Mouse (Mus musculus) liver, embryonic 12.5 days (tissue): ENCODE measurements around the gene Gpatch2. TPM values are rescaled to one million over a fixed set of nuclear protein-coding genes. Genes with fewer than 3 reads are reported as not detected.

Source experiments
- ATAC-seq: fragments of 200-750 bp; cut with Nextera tagmentation; 2 replicates; pipeline ENCODE4 v1.8.0; 2017; ENCODE audit warnings: moderate number of reproducible peaks, mild to moderate bottlenecking, moderate library complexity
- H3K27ac ChIP-seq: fragments of 300-500 bp; sonication (generic); 2 replicates; pipeline ENCODE4 v1.5.1; 2016; ENCODE audit warnings: mild to moderate bottlenecking
- H3K27me3 ChIP-seq: fragments of 300-500 bp; sonication (generic); replicated peaks from 2 replicates; pipeline ENCODE4 v1.6.1; 2016; ENCODE audit warnings: mild to moderate bottlenecking, moderate library complexity
- H3K36me3 ChIP-seq: fragments of 300-500 bp; sonication (generic); 2 replicates; pipeline ENCODE4 v1.6.1; 2016; ENCODE audit warnings: mild to moderate bottlenecking, moderate library complexity
- H3K4me1 ChIP-seq: fragments of 300-500 bp; sonication (generic); 2 replicates; pipeline ENCODE4 v1.6.1; 2016
- H3K4me2 ChIP-seq: fragments of 300-500 bp; sonication (generic); 2 replicates; pipeline ENCODE4 v1.6.1; 2016; ENCODE audit warnings: mild to moderate bottlenecking, moderate library complexity
- H3K4me3 ChIP-seq: fragments of 300-500 bp; sonication (generic); 2 replicates; pipeline ENCODE4 v1.5.1; 2016; ENCODE audit warnings: mild to moderate bottlenecking, moderate library complexity
- H3K9ac ChIP-seq: fragments of 300-500 bp; sonication (generic); 2 replicates; pipeline ENCODE4 v1.6.1; 2016; ENCODE audit warnings: mild to moderate bottlenecking, moderate library complexity
- H3K9me3 ChIP-seq: fragments of 300-500 bp; sonication (generic); replicated peaks from 2 replicates; pipeline ENCODE4 v1.6.1; 2016; ENCODE audit warnings: mild to moderate bottlenecking, moderate library complexity
- WGBS: fragments of 180-500 bp; shearing (Covaris S2); methylation state at CpG from one replicate; pipeline ENCODE4 v1.1.7; 2016; ENCODE audit not compliant: insufficient replicate concordance; 5-methylcytosine and 5-hydroxymethylcytosine counted together
- polyA plus RNA-seq: library from polyadenylated mRNA; unstranded; fragments of >200 nt; fragmentation: Nextera tagmentation; extraction: Ambion mirVana; gene quantifications from 2 replicates; pipeline ENCODE4 v1.2.1, GENCODE M21; 2016

Gpatch2 gene
- polyA plus RNA-seq, 1 experiment from 2014 or later: 8.4 TPM

DNA sequence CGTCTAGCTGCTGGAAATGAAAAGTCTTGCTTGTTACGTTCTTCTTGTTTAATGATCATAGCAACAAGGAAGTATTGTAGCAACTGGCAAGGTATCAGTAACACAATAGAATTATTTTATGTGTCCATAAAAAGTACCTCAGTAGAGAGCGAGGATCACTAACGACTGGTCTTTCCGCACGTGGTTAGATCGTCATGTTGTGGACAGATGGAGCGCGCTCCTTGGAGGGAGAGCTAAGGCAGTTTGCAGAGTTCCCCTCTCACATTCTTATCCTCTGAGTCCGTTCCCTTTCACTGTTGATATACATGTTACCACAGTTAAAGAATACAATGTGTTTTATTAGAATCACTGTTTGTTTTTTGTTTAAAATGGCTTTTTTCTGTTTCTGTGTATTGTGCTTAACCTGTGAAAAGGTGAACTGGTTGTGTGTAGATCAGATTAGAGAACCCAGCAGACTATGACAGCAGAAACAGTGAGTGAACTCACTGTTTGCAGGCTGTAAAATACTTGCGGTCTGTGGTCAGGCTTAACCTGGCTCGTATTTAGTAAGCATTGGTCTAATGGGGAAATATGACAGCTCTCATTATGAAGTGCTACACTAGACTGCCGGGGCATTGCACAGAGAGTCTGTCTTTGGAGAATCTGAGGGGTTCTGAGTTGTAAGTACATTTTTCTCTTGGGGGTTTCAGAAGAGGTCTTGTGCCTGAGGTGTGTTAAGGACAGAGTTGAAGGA, 13.3 kb downstream of the Gpatch2 start:
- no peak for ATAC-seq
- Histone ChIP-seq H3K27ac (no peak overlapping the region), H3K9ac (no peak overlapping the region), H3K4me3 (no peak overlapping the region), H3K36me3 (peaks cover 46% of the 10 kb centered on the region), H3K4me2 (no peak overlapping the region), H3K27me3 (no peaks in the 10 kb centered on the region), H3K9me3 (no peaks in the 10 kb centered on the region), H3K4me1 (peaks cover 20% of the 10 kb centered on the region; the same call in 1 of the 2 replicates)
- WGBS: 82% methylated on average over 13 of the region's 13 CpGs

DNA sequence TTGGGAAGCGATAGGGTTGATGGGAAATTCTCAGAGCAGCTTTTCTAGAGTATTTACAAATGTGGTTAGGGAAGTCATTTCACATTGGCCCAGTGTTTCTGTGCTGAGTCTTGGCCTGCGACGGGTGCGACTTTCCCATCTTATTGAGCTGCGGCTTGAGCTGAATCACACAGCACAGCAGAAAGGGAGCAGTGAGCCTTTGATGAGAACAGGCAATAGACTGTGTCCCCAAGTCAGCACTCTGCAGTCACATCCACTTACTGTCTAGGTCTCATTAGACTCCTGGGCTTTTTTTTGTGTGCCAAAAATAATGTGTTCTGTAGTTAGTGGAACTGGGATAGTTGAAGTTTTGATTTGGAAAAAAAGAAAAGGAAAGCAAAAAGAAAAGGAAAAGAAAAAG, 14.9 kb downstream of the Gpatch2 start:
- H3K4me3 ChIP-seq: no peak overlapping the region
- H3K36me3 ChIP-seq: peaks cover 51% of the 10 kb centered on the region
- ATAC-seq: no peak
- no peaks in the 10 kb centered on the region for H3K27me3 ChIP-seq
- H3K27ac ChIP-seq: no peak overlapping the region
- 89% methylated on average over 5 of the region's 5 CpGs for WGBS
- no peak overlapping the region for H3K4me2 ChIP-seq
- no peak overlapping the region for H3K9ac ChIP-seq
- no peaks in the 10 kb centered on the region for H3K9me3 ChIP-seq
- H3K4me1 ChIP-seq: peaks cover 20% of the 10 kb centered on the region; the same call in 1 of the 2 replicates

- WGBS: 82% methylated on average over 14 of the region's 14 CpGs
- H3K27ac ChIP-seq: no peak overlapping the region
- no peaks in the 10 kb centered on the region for H3K27me3 ChIP-seq
- H3K9ac ChIP-seq: no peak overlapping the region
- no peak overlapping the region for H3K4me2 ChIP-seq
- H3K4me1 ChIP-seq: 0 out of 2 replicates have a peak, but pooled peaks cover 6% of the 10 kb centered on the region
- H3K36me3 ChIP-seq: peaks cover 42% of the 10 kb centered on the region
- no peaks in the 10 kb centered on the region for H3K9me3 ChIP-seq
- ATAC-seq: no peak
- H3K4me3 ChIP-seq: no peak overlapping the region
Observed at GRCm38 (mm10) chr1:187232196-187232955, 17.1 kb downstream of the Gpatch2 start.

DNA sequence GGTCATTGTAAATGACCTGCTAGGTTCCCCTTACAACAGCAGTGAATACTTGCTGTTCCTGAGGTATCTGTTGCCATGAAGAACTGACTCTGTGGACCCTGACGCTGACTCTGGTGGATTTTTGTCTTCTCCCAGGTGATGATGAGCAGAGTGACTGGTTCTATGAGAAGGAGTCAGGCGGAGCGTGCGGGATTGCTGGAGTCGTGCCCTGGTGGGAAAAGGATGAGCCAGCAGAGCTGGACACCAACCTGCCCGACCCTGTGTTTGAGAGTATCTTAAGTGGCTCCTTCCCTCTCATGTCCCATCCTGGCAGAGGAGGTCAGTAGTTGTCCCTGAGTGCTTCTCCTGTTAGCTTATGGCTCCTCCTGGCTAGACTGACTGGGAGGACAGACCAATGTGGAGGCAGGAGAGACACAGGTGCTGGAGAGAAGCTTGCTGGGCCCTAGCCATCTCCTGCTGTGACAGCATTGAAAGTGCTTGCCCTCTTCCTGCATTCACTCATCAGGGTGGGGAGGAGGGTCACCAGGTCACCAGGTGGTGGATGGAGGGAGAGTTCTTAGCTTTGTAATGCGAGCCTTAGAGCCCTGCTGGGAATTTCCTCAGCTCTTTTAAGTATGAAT, 17.8 kb downstream of the Gpatch2 start:
- WGBS: 74% methylated on average over 7 of the region's 7 CpGs
- Histone ChIP-seq H3K4me2 (no peak overlapping the region), H3K27ac (no peak overlapping the region), H3K9ac (no peak overlapping the region), H3K4me1 (no peaks in the 10 kb centered on the region), H3K4me3 (no peak overlapping the region), H3K27me3 (no peaks in the 10 kb centered on the region), H3K9me3 (no peaks in the 10 kb centered on the region), H3K36me3 (peaks cover 40% of the 10 kb centered on the region)
- no peak for ATAC-seq

DNA sequence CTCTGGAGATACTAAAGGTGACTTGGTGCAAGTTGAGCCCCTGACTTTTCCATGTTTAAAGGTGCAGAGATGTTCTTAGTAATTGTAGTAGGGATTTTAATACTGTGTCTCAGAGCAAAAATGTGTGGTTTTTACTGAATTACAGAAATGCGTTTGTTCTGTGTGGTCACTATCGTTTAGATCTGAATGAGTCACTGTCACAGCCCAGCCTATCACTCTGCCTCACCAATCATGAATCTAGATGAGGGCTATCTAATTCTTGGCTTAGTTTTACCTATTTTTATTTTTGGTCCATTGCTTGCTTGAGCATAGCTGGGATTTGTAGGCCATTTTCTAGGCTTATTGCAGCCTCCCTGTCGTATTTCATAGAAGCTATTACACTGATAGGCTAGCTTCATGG, 19.9 kb downstream of the Gpatch2 start:
- ATAC-seq: no peak
- WGBS: 76% methylated on average over 3 of the region's 3 CpGs
- H3K27me3 ChIP-seq: no peaks in the 10 kb centered on the region

DNA sequence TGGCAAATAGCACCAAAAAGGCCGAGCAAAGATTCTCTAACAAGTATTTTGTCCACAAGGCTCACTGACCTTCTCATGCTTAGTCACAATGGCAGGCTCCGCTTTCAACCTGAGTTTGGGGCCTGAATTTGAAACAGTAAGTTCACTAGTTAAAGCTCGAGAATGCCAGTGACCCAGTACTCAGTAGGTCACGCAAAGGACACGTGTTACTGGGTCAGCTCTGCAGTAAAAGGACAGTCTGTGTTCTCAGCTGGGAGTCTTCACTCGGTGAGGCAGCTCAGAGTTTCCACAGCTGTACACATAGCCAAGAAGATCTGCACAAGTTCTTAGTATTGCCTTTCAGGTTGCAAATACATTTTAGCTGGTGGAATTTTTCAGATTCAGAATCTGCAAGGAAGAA, 21.0 kb downstream of the Gpatch2 start:
- H3K4me2 ChIP-seq: no peak overlapping the region
- no peak overlapping the region for H3K27ac ChIP-seq
- WGBS: 86% methylated on average over 6 of the region's 6 CpGs
- H3K36me3 ChIP-seq: peaks cover 25% of the 10 kb centered on the region
- H3K9ac ChIP-seq: no peak overlapping the region
- H3K4me3 ChIP-seq: no peak overlapping the region
- no peaks in the 10 kb centered on the region for H3K27me3 ChIP-seq
- no peak for ATAC-seq
- H3K4me1 ChIP-seq: no peaks in the 10 kb centered on the region
- H3K9me3 ChIP-seq: no peaks in the 10 kb centered on the region

More for the DNA sequence above, 19.9 kb downstream of the Gpatch2 start:
- Histone ChIP-seq H3K4me3 (no peak overlapping the region), H3K36me3 (peaks cover 30% of the 10 kb centered on the region), H3K27ac (no peak overlapping the region), H3K9ac (no peak overlapping the region), H3K4me2 (no peak overlapping the region), H3K4me1 (no peaks in the 10 kb centered on the region), H3K9me3 (no peaks in the 10 kb centered on the region)

- H3K36me3 ChIP-seq: peaks cover 16% of the 10 kb centered on the region
- H3K4me3 ChIP-seq: no peak overlapping the region
- H3K4me1 ChIP-seq: no peaks in the 10 kb centered on the region
- no peaks in the 10 kb centered on the region for H3K27me3 ChIP-seq
- WGBS: 80% methylated on average over 4 of the region's 4 CpGs
- ATAC-seq: no peak
- H3K4me2 ChIP-seq: no peak overlapping the region
- no peak overlapping the region for H3K27ac ChIP-seq
- H3K9ac ChIP-seq: no peak overlapping the region
- H3K9me3 ChIP-seq: no peaks in the 10 kb centered on the region
Observed at GRCm38 (mm10) chr1:187238061-187238460, 22.8 kb downstream of the Gpatch2 start.

DNA sequence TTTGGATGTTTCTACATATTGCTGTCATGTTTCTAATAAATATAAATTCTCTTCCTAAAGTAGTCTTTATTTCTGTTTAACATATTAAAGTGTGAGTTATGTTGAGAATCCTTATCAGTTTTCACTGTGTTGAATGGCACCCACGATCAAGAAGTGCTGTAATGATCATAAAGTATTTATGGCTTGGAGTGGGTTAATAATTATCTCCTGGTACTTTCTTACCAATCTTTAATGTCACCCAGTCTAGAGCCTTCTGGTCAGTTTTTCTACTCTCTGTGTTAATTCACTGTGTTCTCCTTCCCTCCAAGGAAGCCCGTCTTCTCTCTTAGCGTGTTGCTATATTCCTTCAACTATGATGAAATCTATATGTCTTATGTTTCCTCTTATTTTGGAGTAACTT, 25.0 kb downstream of the Gpatch2 start:
- H3K27ac ChIP-seq: no peak overlapping the region
- no peak overlapping the region for H3K4me3 ChIP-seq
- peaks cover 6% of the 10 kb centered on the region; the same call in 1 of the 2 replicates for H3K36me3 ChIP-seq
- no peak overlapping the region for H3K4me2 ChIP-seq
- H3K27me3 ChIP-seq: no peaks in the 10 kb centered on the region
- H3K9ac ChIP-seq: no peak overlapping the region
- ATAC-seq: no peak
- WGBS: 84% methylated on average over 3 of the region's 3 CpGs
- H3K9me3 ChIP-seq: no peaks in the 10 kb centered on the region
- no peaks in the 10 kb centered on the region for H3K4me1 ChIP-seq

DNA sequence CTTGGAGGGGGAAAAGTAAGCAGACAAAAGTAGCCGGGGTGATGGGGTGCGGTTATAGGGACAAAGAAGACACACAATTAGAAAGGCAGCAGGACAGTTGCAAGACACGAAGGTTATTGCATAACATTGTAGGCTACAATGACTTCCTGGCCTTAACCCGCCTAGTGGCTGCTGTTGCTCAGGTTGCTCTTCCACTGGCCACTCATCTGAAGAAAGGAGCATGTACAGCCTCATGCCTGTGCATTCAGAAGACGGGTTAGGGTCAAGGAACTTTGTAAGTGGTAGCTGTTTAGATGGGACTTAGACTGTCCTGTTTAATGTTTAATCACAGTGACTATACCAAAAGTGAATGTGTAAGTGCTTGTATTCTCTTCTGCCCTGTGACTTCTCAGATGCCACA, 26.0 kb downstream of the Gpatch2 start:
- no peaks in the 10 kb centered on the region for H3K9me3 ChIP-seq
- peaks cover 4% of the 10 kb centered on the region; the same call in 1 of the 2 replicates for H3K36me3 ChIP-seq
- no peak overlapping the region for H3K9ac ChIP-seq
- H3K4me1 ChIP-seq: no peaks in the 10 kb centered on the region
- no peak overlapping the region for H3K4me2 ChIP-seq
- H3K4me3 ChIP-seq: no peak overlapping the region
- no peaks in the 10 kb centered on the region for H3K27me3 ChIP-seq
- ATAC-seq: no peak
- H3K27ac ChIP-seq: no peak overlapping the region
- 66% methylated on average over 5 of the region's 5 CpGs for WGBS

GRCm38 (mm10) chr1:187244734-187245133, 29.4 kb downstream of the Gpatch2 start:
- H3K36me3 ChIP-seq: no peaks in the 10 kb centered on the region
- H3K4me2 ChIP-seq: no peak overlapping the region
- H3K4me1 ChIP-seq: no peaks in the 10 kb centered on the region
- H3K4me3 ChIP-seq: no peak overlapping the region
- H3K9me3 ChIP-seq: no peaks in the 10 kb centered on the region
- no peak overlapping the region for H3K27ac ChIP-seq
- ATAC-seq: no peak
- WGBS: 77% methylated on average over 5 of the region's 5 CpGs
- no peaks in the 10 kb centered on the region for H3K27me3 ChIP-seq
- H3K9ac ChIP-seq: no peak overlapping the region

DNA sequence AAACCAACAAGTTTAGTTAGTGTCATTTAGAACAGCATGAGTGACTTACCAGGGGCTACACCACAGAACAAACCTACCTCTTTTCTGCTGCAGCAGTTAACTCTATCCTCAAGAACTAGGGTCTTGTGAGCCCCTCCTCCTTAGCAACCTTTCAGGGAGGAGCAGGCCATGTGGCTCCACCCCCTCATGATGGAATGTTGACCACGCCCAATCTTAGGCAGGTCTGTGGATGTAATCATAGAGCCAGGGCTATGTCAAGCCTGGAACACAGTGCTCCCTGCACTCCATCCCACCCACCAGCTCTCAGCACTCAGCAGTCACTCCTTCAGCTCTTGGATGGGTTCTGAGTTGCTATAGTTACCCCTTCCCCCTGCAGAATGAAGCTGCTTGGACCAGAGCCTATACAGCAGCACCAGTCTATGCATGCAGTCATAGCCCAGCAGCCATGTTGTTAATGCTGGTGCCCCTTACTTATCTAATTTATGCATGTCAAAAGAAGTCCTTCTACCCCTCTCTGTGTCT, 35.5 kb downstream of the Gpatch2 start:
- Histone ChIP-seq H3K9ac (no peak overlapping the region), H3K9me3 (no peaks in the 10 kb centered on the region), H3K4me2 (no peak overlapping the region), H3K4me1 (no peaks in the 10 kb centered on the region), H3K27me3 (no peaks in the 10 kb centered on the region), H3K4me3 (no peak overlapping the region), H3K36me3 (no peaks in the 10 kb centered on the region), H3K27ac (no peak overlapping the region)
- WGBS: 59% methylated on average over 1 of the region's 1 CpGs
- no peak for ATAC-seq

DNA sequence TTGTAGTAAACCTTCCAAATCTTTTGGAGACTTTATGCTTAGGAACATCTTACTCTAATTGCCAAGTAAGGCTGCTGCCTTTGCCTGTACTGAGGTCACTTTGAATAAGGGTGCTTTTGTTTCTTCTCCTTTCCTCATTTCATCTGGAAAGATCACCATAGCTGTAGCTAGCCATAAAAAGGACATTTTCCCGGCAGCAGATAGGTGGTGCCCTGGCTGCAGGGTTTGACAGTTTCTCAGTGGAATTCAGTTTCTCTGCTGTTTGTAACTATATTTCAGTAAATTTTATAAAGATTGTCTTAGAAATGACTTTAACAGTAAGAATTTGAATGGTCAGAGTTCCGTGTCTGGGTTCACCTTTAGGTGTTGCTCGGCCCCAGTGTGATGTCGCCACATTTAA, 43.4 kb downstream of the Gpatch2 start:
- Histone ChIP-seq H3K4me3 (no peak overlapping the region), H3K9ac (no peak overlapping the region), H3K9me3 (no peaks in the 10 kb centered on the region), H3K4me2 (no peak overlapping the region), H3K4me1 (no peaks in the 10 kb centered on the region), H3K27ac (no peak overlapping the region), H3K36me3 (no peaks in the 10 kb centered on the region), H3K27me3 (no peaks in the 10 kb centered on the region)
- no peak for ATAC-seq
- 79% methylated on average over 4 of the region's 4 CpGs for WGBS
